13 mouse cellular contexts compared by ENCODE assay signal in genomic region chr2:102898585-102898984, GRCm38 (mm10). TPM values are rescaled to one million over a fixed set of nuclear protein-coding genes. Genes with fewer than 3 reads are reported as not detected.
A peak's percentile ranks its signal among the peaks of the same experiment; 100 is the strongest.
DNase-seq lines count a peak whose midpoint lies in the region; ATAC-seq and TF ChIP-seq lines count a peak whose summit lies in the region.
"Had no signal": no experiment of that assay in that cellular context is flagged by ENCODE, and none has a peak within 500 bp of the region (broad histone marks: within the 10 kb centered on the region; RNA-seq: fewer than 3 reads in every experiment).

No protein-coding gene starts in this region.

- no peak overlapping the region for H3K9ac ChIP-seq in heart, embryonic 11.5 days (ENCODE audit: low read depth, low read length)
- H3K9ac ChIP-seq in lung, postnatal 0 days (replicated peaks; ENCODE audit: low read depth) = no peak overlapping the region
- no peak overlapping the region for H3K9ac ChIP-seq in liver, embryonic 12.5 days

- no peak for TF ChIP-seq CTCF in lung, postnatal 0 days (IDR thresholded peaks at IDR 0.05)

- 73% methylated on average over 3 of the region's 3 CpGs for WGBS in heart, embryonic 11.5 days (ENCODE audit: insufficient replicate concordance)
- WGBS in lung, postnatal 0 days = 58% methylated on average over 3 of the region's 3 CpGs
- 53% methylated on average over 3 of the region's 3 CpGs for WGBS in liver, embryonic 12.5 days (ENCODE audit: insufficient replicate concordance)

- peak overlapping the region; percentile 73 for H3K4me2 ChIP-seq in heart, embryonic 11.5 days
- peak overlapping the region; percentile 75; the same call in 1 of the 2 replicates for H3K4me2 ChIP-seq in lung, postnatal 0 days (replicated peaks; ENCODE audit: low read depth, low read length)
- peak overlapping the region; percentile 88 for H3K4me2 ChIP-seq in liver, embryonic 12.5 days

- ATAC-seq in heart, embryonic 11.5 days (replicated peaks; ENCODE audit: insufficient number of reproducible peaks, low FRiP score, low TSS enrichment) = no peak
- no peak for ATAC-seq in lung, postnatal 0 days
- no peak for ATAC-seq in liver, embryonic 12.5 days
- ATAC-seq in erythroblast, adult 5-6 weeks (replicated peaks; ENCODE audit: low FRiP score, poor library complexity, severe bottlenecking) = no peak

- no peak overlapping the region for H3K27ac ChIP-seq in heart, embryonic 11.5 days (ENCODE audit: low read depth, low read length)
- no peak overlapping the region for H3K27ac ChIP-seq in lung, postnatal 0 days (ENCODE audit: low read length)
- H3K27ac ChIP-seq in liver, embryonic 12.5 days = 0 out of 2 replicates have a peak overlapping the region, but pooled peaks have one; percentile 28
- H3K27ac ChIP-seq: layer of hippocampus, adult 2 months had no signal

- H3K4me3 ChIP-seq in heart, embryonic 11.5 days (ENCODE audit: low read depth, low read length) = no peak overlapping the region; the same call in 1 of the 2 replicates
- peak overlapping the region; percentile 61; the same call in 1 of the 2 replicates for H3K4me3 ChIP-seq in lung, postnatal 0 days (ENCODE audit: low read depth, low read length)
- H3K4me3 ChIP-seq in liver, embryonic 12.5 days = peak overlapping the region; percentile 69
- H3K4me3 ChIP-seq: layer of hippocampus, adult 2 months had no signal

- TF ChIP-seq EP300 in lung, postnatal 0 days (IDR thresholded peaks at IDR 0.05) = no peak

- H3K36me3 ChIP-seq in heart, embryonic 11.5 days (ENCODE audit: control insufficient read depth, insufficient read depth, low read length) = no peaks in the 10 kb centered on the region
- no peaks in the 10 kb centered on the region for H3K36me3 ChIP-seq in lung, postnatal 0 days (ENCODE audit: insufficient read depth, low read length)
- no peaks in the 10 kb centered on the region for H3K36me3 ChIP-seq in liver, embryonic 12.5 days

- DNase-seq in heart, postnatal 4 days = no peak
- no peak for DNase-seq in lung, postnatal 0 days (ENCODE audit: low spot score)
- DNase-seq in lung, postnatal 25 days (ENCODE audit: low spot score) = no peak
- no peak for DNase-seq in urinary bladder, postnatal 25 days (ENCODE audit: low spot score)
- DNase-seq in right cerebral cortex, postnatal 14 days = no peak
- DNase-seq: adrenal gland, postnatal 25 days; cerebellum, adult 9-11 months; heart, adult 2 months; kidney, adult 2 months had no signal

- H3K4me1 ChIP-seq in heart, embryonic 11.5 days (ENCODE audit: control insufficient read depth, insufficient read depth, low read length) = peaks cover 11% of the 10 kb centered on the region
- 0 out of 2 replicates have a peak, but pooled peaks cover 5% of the 10 kb centered on the region for H3K4me1 ChIP-seq in lung, postnatal 0 days (ENCODE audit: insufficient read depth, low read depth, low read length)
- H3K4me1 ChIP-seq in liver, embryonic 12.5 days = peaks cover 56% of the 10 kb centered on the region

- no peaks in the 10 kb centered on the region for H3K9me3 ChIP-seq in heart, embryonic 11.5 days (replicated peaks; ENCODE audit: control insufficient read depth, low read length)
- no peaks in the 10 kb centered on the region for H3K9me3 ChIP-seq in lung, postnatal 0 days (ENCODE audit: low read length)
- H3K9me3 ChIP-seq in liver, embryonic 12.5 days (replicated peaks) = no peaks in the 10 kb centered on the region

- no peaks in the 10 kb centered on the region for H3K27me3 ChIP-seq in heart, embryonic 11.5 days (ENCODE audit: control insufficient read depth, insufficient read depth, low read length)
- H3K27me3 ChIP-seq in lung, postnatal 0 days (replicated peaks; ENCODE audit: insufficient read depth, low read length) = no peaks in the 10 kb centered on the region
- H3K27me3 ChIP-seq in liver, embryonic 12.5 days (replicated peaks) = peaks cover 5% of the 10 kb centered on the region; the same call in 1 of the 2 replicates

RNA-seq across cellular contexts. Expression of gene Cd44, which starts 2.9 kb away (rescaled TPM):
- polyA plus RNA-seq in heart, embryonic 11.5 days (2014; fragmentation: Nextera tagmentation; extraction: Ambion mirVana) = 24.8 and 28.8 TPM in 2 replicates
- 10 to 100 TPM; 26.7 to 28.2 TPM for total RNA-seq in heart, postnatal 4 days (2021)
- 44.2 and 45.2 TPM in 2 replicates for polyA plus RNA-seq in lung, postnatal 0 days (2015; fragmentation: Nextera tagmentation; extraction: Ambion mirVana)
- polyA plus RNA-seq in liver, embryonic 12.5 days (2016; fragmentation: Nextera tagmentation; extraction: Ambion mirVana) = 17.8 and 18.6 TPM in 2 replicates
- 59.9 and 67.5 TPM in 2 replicates for total RNA-seq in erythroblast, adult 5-6 weeks (2015; ENCODE audit: low replicate concordance)
- 36.5 and 44.4 TPM in 2 replicates for total RNA-seq in erythroblast, adult 5-6 weeks (2017; ENCODE audit: low replicate concordance)
